Mouse (Mus musculus): ENCODE data around the gene Vamp8. TPM values are rescaled to one million over a fixed set of nuclear protein-coding genes. Genes with fewer than 3 reads are reported as not detected.

The Vamp8 gene
- 10 to 100 TPM; 12.5 to 33.9 (median 22.4) TPM for total RNA-seq (2022)

GRCm38 (mm10) chr6:72389941-72390771 lies at the start of gene Vamp8:
Gene Vamp8, minus strand, starts transcription at chr6:72390703.
- peak in 1 of 2 experiments; percentile 39 for DNase-seq (ENCODE audit: low spot score in 2 of 2)

GRCm38 (mm10) chr6:72439355-72440185 lies 49.1 kb upstream of the Vamp8 start, which contains the start of gene Mat2a:
Gene Mat2a, minus strand, starts transcription at chr6:72439558.
- peak; percentile 95 to 96 for DNase-seq (ENCODE audit: low spot score in 2 of 2)

DNA sequence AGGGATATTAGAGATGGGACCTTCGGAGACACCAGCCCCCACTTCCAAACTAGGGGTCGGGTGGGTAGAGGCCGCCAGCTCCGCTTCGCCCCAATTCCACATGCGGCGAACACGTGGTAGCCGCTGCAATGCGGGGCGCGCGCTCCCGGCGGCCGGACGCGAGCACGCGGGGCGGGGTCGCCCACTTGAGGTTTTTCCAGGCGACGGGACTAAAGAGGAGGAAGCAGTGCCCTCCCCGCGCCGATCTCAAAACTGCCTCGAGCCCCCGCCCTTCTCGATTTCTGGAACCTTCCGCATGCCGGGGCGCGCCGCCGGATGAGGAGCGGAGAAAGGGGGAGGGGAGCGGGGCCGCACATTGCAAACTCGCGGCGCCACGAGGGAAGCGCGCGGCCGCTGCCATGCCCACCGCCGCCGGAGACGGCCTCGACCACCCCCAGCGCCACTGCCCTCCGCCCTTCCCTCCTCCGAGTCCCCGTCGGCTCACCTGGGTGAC lies 48.4 kb upstream of the Vamp8 start:
- DNase-seq (ENCODE audit: low spot score in 2 of 2): peak; percentile 84 to 89

DNA sequence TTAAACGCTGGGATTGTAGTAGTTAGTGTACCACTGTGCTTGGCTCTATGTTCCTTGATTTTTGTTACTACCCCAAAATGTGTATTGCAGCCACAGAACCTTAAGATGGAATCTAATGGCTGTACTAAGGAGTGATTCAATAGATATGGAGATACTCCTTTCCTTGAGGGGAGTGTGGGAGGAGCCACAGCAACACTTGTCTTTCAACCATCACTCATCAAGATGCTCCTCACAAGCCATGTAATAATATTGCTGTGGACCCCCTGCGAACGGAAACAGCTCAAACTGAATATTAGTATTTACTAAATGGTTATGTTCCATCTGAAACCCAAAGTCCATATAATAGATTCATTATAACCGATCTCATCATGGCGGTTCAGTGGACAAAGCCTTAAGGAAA lies 47.7 kb upstream of the Vamp8 start:
- no peak for DNase-seq (ENCODE audit: low spot score in 2 of 2)

DNA sequence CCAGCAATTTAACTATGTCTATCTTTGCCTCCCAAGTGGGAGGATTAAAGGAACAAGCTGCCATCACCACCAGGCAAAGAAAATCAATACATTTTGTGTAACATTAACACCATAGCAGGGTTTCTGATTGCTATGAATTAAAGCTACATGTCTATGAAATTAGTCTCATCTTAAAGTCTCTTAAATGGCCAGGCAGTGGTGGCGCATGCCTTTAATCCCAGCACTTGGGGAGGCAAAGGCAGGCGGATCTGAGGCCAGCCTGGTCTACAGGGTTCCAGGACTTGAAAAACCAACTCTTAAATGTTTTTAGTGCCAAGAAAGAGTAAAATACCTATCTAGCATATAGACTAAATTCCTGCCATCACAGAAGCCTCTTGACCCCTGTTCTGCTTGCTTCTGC lies 41.6 kb upstream of the Vamp8 start:
- no peak for DNase-seq (ENCODE audit: low spot score in 2 of 2)

- no peak for DNase-seq (ENCODE audit: low spot score in 2 of 2)
Measured at GRCm38 (mm10) chr6:72430989-72431921, 40.8 kb upstream of the Vamp8 start.

GRCm38 (mm10) chr6:72429061-72429842 lies 38.7 kb upstream of the Vamp8 start:
- DNase-seq (ENCODE audit: low spot score in 2 of 2): no peak

- DNase-seq (ENCODE audit: low spot score in 2 of 2): peak; percentile 69 to 83
Measured at GRCm38 (mm10) chr6:72428036-72428435, 37.5 kb upstream of the Vamp8 start.

- DNase-seq (ENCODE audit: low spot score in 2 of 2): no peak
Measured at GRCm38 (mm10) chr6:72425646-72426045, 35.1 kb upstream of the Vamp8 start.

DNA sequence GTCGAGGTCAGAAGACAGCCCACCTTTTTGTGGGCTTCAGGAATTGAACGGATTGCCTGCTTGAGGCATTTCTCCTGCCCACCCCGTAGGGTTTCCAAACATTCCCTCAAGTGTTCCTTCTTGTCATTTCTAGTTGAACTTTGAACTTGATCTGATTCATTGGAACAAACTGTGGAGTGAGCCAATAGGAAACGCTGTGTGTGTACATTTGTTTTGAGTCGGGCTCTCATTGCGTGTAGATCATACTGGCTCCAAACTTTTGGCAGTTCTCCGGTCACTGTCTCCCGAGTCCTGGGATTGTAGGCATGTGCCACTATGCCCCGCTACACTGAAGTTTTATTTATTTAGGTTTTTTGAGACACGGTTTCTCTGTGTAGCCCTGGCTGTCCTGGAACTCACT lies 30.4 kb upstream of the Vamp8 start:
- DNase-seq (ENCODE audit: low spot score in 2 of 2): no peak

GRCm38 (mm10) chr6:72419806-72420205 lies 29.3 kb upstream of the Vamp8 start:
- DNase-seq (ENCODE audit: low spot score in 2 of 2): no peak

- DNase-seq (ENCODE audit: low spot score in 2 of 2): no peak
Measured at GRCm38 (mm10) chr6:72418279-72418678, 27.8 kb upstream of the Vamp8 start.

GRCm38 (mm10) chr6:72415964-72416772 lies 25.7 kb upstream of the Vamp8 start:
- DNase-seq (ENCODE audit: low spot score in 2 of 2): no peak

DNA sequence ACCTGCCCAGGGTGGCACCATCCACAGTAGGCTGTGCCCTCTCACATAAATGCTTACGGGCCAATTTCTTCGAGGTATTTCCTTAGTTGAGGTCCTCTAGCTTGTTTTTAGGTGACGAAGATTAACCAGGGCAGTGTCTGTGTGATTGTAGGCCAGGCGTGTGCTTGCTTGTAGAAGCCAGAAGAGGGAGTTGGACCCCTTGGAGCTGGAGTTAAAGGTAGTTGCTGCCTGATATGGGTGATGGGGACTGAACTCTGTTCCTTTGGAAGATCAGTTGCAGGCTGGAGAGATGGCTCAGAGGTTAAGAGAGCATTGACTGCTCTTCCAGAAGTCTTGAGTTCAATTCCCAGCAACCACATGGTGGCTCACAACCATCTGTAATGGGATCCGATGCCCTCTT lies 24.7 kb upstream of the Vamp8 start:
- DNase-seq (ENCODE audit: low spot score in 2 of 2): no peak

DNA sequence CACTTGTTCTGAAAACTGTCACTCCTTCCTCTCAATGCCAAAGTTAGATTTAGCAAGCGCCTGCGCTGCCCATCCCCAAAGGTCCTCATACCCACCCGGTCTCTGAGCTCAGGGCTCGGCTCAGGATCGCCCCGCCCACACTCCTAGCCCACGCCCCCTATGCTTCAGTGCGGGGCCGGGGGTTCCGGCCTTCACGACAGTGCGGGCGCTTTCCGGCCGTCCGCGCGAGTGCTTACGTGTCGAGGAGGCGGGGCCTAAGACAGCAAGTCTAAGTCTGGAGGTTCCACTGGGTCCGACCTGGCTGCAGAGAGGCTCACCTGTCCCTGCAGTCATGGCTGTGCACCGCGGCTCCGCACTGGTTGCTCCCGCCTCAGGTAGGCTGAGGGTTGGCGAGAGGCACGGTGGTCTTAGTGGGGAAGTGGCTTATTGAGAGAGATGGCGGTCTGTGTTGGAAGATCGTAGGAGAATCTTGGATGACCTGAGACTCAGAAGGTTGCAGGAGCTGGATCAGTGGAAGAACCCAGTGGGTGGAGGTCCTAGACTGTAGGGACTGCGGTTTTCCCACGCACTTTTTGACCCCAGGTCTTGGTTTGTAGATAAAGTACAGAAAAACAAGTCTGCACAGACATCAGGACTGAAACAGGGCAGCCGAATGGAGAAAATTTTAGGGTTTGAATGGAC lies 23.7 kb upstream of the Vamp8 start, which contains the start of gene Ggcx:
Gene Ggcx, plus strand, starts transcription at position 233 of the 681 bp plus-strand sequence.
- DNase-seq (ENCODE audit: low spot score in 2 of 2): peak; percentile 85 to 89

GRCm38 (mm10) chr6:72410518-72410917 lies 20.0 kb upstream of the Vamp8 start:
- DNase-seq (ENCODE audit: low spot score in 2 of 2): no peak

DNA sequence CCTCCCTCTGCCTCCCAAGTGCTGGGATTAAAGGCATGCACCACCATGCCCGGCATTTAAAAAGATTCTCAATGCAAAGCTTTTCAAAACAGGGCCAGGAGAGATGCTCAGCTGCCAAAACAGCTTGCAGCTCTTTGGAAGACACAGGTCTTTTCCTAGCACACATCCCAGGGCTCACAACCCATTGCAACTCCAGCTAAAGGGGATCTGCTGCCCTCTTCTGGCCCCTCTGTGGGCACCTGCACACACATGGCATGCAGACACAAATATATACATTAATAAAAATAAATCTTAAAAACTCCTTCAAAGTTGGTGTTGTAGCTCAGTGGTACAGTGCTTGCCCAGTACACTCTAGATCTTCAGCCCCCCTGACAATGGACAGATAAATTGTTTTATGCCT lies 19.5 kb upstream of the Vamp8 start:
- no peak for DNase-seq (ENCODE audit: low spot score in 2 of 2)

- peak in 1 of 2 experiments; percentile 61 for DNase-seq (ENCODE audit: low spot score in 2 of 2)
Measured at GRCm38 (mm10) chr6:72409567-72409966, 19.1 kb upstream of the Vamp8 start.

GRCm38 (mm10) chr6:72407119-72407518 lies 16.6 kb upstream of the Vamp8 start:
- DNase-seq (ENCODE audit: low spot score in 2 of 2): peak in 1 of 2 experiments; percentile 83
